Mouse (Mus musculus): Measurements from ENCODE around the gene Calu. TPM values are rescaled to one million over a fixed set of nuclear protein-coding genes. Genes with fewer than 3 reads are reported as not detected.

Calu gene
- polyA plus RNA-seq, 1 experiment from 2014 or later, result 323 TPM

DNA sequence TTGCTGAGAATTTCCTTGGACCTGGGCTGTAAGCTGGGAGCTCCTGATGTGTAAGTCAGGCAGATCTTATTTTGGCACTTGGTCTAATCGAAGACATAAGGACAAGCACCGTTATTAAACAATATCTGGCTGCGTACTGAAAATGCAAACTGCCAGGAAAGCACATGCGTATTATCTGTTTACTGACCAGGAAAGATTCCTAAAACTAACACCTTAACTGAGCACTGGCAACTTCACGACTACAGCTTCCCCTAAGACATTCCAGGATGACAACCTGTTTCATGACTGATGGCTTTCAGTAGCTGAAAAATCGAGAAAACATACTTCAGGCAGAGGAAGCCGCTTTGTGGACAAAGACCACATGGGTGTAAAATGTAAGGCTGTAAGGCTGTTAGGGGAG is 680 bp upstream of the Calu start:
- DNase-seq (ENCODE audit: low spot score), result no peak
- Histone ChIP-seq H3K4me1 (ENCODE audit: control insufficient read depth, insufficient read depth, low read length) (no peaks in the 10 kb centered on the region), H3K4me2 (ENCODE audit: low read depth, low read length) (peak overlapping the region; percentile 49), H3K4me3 (ENCODE audit: low read depth, low read length) (peak overlapping the region; percentile 96), H3K9ac (replicated peaks; ENCODE audit: low read length) (peak overlapping the region; percentile 84), H3K9me3 (replicated peaks; ENCODE audit: control insufficient read depth, low read length) (no peaks in the 10 kb centered on the region), H3K27ac (replicated peaks; ENCODE audit: low read depth, low read length) (peak overlapping the region; percentile 80), H3K27me3 (ENCODE audit: control insufficient read depth, insufficient read depth, low read length) (no peaks in the 10 kb centered on the region), H3K36me3 (replicated peaks; ENCODE audit: control insufficient read depth, insufficient read depth, low read depth, low read length) (no peaks in the 10 kb centered on the region)
- WGBS, result 42% methylated on average over 7 of the region's 7 CpGs
- ATAC-seq (replicated peaks; ENCODE audit: insufficient number of reproducible peaks, low FRiP score, low TSS enrichment, low read depth), result no peak

DNA sequence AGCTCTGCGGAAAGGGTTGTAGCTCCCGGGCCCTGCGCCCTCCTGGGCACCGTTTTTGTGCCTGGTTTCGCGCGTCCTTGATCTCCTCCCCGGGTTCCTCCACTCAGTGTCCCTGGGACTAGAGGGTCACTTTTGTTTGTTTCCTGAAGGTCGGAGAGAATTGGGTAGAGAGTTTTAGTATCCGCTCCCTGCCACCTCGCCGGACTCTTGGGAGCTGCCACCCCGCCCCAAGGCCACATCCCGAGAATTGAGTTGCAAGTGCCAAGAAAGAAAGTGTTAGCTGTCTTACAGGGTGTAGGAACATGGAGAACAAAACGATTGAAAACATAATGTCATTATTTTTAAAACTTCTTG is 479 bp downstream of the Calu start:
- H3K9ac ChIP-seq (replicated peaks; ENCODE audit: low read length), result peak overlapping the region; percentile 88
- no peaks in the 10 kb centered on the region for H3K36me3 ChIP-seq (replicated peaks; ENCODE audit: control insufficient read depth, insufficient read depth, low read depth, low read length)
- no peaks in the 10 kb centered on the region for H3K27me3 ChIP-seq (ENCODE audit: control insufficient read depth, insufficient read depth, low read length)
- no peaks in the 10 kb centered on the region for H3K4me1 ChIP-seq (ENCODE audit: control insufficient read depth, insufficient read depth, low read length)
- WGBS, result under 1% methylated on average over 15 of the region's 15 CpGs
- no peaks in the 10 kb centered on the region for H3K9me3 ChIP-seq (replicated peaks; ENCODE audit: control insufficient read depth, low read length)
- peak; percentile 17; the same call in 1 of the 2 replicates for ATAC-seq (replicated peaks; ENCODE audit: insufficient number of reproducible peaks, low FRiP score, low TSS enrichment, low read depth)
- peak overlapping the region; percentile 96 for H3K4me3 ChIP-seq (ENCODE audit: low read depth, low read length)
- no peak for DNase-seq (ENCODE audit: low spot score)
- peak overlapping the region; percentile 56 for H3K4me2 ChIP-seq (ENCODE audit: low read depth, low read length)
- H3K27ac ChIP-seq (replicated peaks; ENCODE audit: low read depth, low read length), result peak overlapping the region; percentile 56; the same call in 1 of the 2 replicates

DNA sequence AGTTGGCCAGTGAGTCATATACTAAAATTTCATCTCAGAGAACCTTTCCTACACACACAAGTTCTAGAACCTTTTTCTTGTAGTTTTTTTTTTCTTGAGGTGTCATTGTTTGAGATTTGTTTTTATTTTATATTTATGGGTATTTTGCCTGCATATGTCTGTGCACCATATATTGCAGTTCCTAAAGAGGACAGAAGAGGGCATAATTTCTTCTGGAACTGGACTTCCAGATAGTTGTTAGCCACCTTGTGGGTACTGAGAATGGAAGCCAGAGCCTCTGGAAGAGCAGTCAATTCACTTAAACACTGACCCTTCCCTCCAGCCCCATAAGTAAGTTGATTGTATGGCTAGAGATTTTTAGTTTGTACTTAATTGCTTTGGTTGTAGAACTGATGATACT is 3.7 kb downstream of the Calu start:
- no peak overlapping the region for H3K9ac ChIP-seq (replicated peaks; ENCODE audit: low read length)
- H3K4me1 ChIP-seq (ENCODE audit: control insufficient read depth, insufficient read depth, low read length), result no peaks in the 10 kb centered on the region
- no peak overlapping the region for H3K4me2 ChIP-seq (ENCODE audit: low read depth, low read length)
- no peaks in the 10 kb centered on the region for H3K27me3 ChIP-seq (ENCODE audit: control insufficient read depth, insufficient read depth, low read length)
- H3K4me3 ChIP-seq (ENCODE audit: low read depth, low read length), result no peak overlapping the region
- ATAC-seq (replicated peaks; ENCODE audit: insufficient number of reproducible peaks, low FRiP score, low TSS enrichment, low read depth) (no peak), DNase-seq (ENCODE audit: low spot score) (peak; percentile 20)
- H3K27ac ChIP-seq (replicated peaks; ENCODE audit: low read depth, low read length), result no peak overlapping the region
- no peaks in the 10 kb centered on the region for H3K36me3 ChIP-seq (replicated peaks; ENCODE audit: control insufficient read depth, insufficient read depth, low read depth, low read length)
- no peaks in the 10 kb centered on the region for H3K9me3 ChIP-seq (replicated peaks; ENCODE audit: control insufficient read depth, low read length)

DNA sequence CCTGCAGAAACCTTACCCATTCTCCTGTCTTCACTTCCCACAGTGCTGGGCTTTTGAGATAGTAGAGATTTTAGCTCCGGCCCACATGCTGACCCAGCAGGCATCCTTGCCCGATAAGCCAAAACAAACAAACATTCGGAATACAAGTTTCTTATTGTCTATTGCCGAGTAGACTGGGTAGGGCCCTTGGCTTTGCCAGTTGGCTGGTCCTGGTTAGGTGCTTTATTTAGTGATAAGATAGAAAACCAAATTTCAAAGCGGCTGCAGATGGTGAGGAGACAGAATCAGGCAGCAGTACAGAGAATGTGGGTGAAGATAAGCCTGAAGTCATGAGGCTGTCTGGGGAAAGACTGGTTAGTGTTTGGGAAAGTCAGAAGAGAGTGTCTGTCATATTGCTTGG is 4.9 kb downstream of the Calu start:
- Histone ChIP-seq H3K4me2 (ENCODE audit: low read depth, low read length) (no peak overlapping the region), H3K27me3 (ENCODE audit: control insufficient read depth, insufficient read depth, low read length) (no peaks in the 10 kb centered on the region), H3K36me3 (replicated peaks; ENCODE audit: control insufficient read depth, insufficient read depth, low read depth, low read length) (no peaks in the 10 kb centered on the region; the same call in 1 of the 2 replicates), H3K27ac (replicated peaks; ENCODE audit: low read depth, low read length) (no peak overlapping the region), H3K9me3 (replicated peaks; ENCODE audit: control insufficient read depth, low read length) (no peaks in the 10 kb centered on the region), H3K4me1 (ENCODE audit: control insufficient read depth, insufficient read depth, low read length) (no peaks in the 10 kb centered on the region), H3K4me3 (ENCODE audit: low read depth, low read length) (no peak overlapping the region), H3K9ac (replicated peaks; ENCODE audit: low read length) (no peak overlapping the region)
- ATAC-seq (replicated peaks; ENCODE audit: insufficient number of reproducible peaks, low FRiP score, low TSS enrichment, low read depth), result no peak
- DNase-seq (ENCODE audit: low spot score), result no peak
- 48% methylated on average over 5 of the region's 5 CpGs for WGBS

DNA sequence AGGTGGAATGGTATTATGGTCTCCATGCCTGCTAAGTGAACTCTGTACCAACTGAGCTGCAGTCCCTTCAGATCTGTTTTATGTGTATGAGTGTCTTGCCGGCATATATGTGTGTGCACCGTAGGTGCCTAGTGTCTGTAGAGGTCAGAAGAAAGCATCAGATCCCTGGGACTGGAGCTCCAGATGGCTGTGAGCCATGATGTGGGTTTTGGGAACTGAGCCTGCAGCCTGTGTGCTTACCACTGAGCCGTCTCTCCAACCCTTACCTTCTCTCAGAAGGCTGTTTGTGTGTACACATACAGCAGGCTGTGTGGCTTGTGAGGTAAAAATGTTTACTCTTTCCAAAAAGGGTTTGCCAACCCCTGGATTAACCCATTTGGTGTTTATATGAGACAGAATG is 11.5 kb downstream of the Calu start:
- WGBS, result 93% methylated on average over 3 of the region's 3 CpGs
- no peak for ATAC-seq (replicated peaks; ENCODE audit: insufficient number of reproducible peaks, low FRiP score, low TSS enrichment, low read depth)
- H3K36me3 ChIP-seq (replicated peaks; ENCODE audit: control insufficient read depth, insufficient read depth, low read depth, low read length), result peaks cover 3% of the 10 kb centered on the region
- no peaks in the 10 kb centered on the region for H3K9me3 ChIP-seq (replicated peaks; ENCODE audit: control insufficient read depth, low read length)
- DNase-seq (ENCODE audit: low spot score), result no peak
- no peaks in the 10 kb centered on the region for H3K27me3 ChIP-seq (ENCODE audit: control insufficient read depth, insufficient read depth, low read length)
- H3K27ac ChIP-seq (replicated peaks; ENCODE audit: low read depth, low read length), result no peak overlapping the region
- no peak overlapping the region for H3K4me2 ChIP-seq (ENCODE audit: low read depth, low read length)
- H3K4me1 ChIP-seq (ENCODE audit: control insufficient read depth, insufficient read depth, low read length), result no peaks in the 10 kb centered on the region
- no peak overlapping the region for H3K9ac ChIP-seq (replicated peaks; ENCODE audit: low read length)
- no peak overlapping the region for H3K4me3 ChIP-seq (ENCODE audit: low read depth, low read length)

DNA sequence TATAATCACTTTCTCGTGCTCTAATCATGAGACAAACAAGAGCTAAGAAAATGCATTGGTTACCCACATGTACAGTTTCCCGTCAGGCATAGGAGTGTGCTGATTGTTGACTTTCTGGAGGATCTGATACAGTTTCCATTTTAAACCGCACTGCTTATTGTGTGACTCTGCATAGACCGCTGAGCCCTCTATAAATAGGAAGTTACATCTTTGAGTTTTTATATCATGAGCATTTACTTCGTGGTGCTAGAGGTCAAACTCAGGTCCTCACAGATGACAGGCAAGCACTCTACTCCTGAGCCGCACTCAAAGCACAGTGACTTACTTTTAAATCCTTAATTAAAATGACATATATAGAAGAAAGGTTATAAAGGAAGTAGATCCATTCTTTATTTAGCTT is 12.3 kb downstream of the Calu start:
- ATAC-seq (replicated peaks; ENCODE audit: insufficient number of reproducible peaks, low FRiP score, low TSS enrichment, low read depth) (no peak), DNase-seq (ENCODE audit: low spot score) (no peak)
- H3K4me3 ChIP-seq (ENCODE audit: low read depth, low read length), result no peak overlapping the region
- 86% methylated on average over 6 of the region's 6 CpGs for WGBS
- peaks cover 3% of the 10 kb centered on the region for H3K36me3 ChIP-seq (replicated peaks; ENCODE audit: control insufficient read depth, insufficient read depth, low read depth, low read length)
- no peaks in the 10 kb centered on the region for H3K9me3 ChIP-seq (replicated peaks; ENCODE audit: control insufficient read depth, low read length)
- no peak overlapping the region for H3K4me2 ChIP-seq (ENCODE audit: low read depth, low read length)
- no peaks in the 10 kb centered on the region for H3K27me3 ChIP-seq (ENCODE audit: control insufficient read depth, insufficient read depth, low read length)
- no peaks in the 10 kb centered on the region for H3K4me1 ChIP-seq (ENCODE audit: control insufficient read depth, insufficient read depth, low read length)
- no peak overlapping the region for H3K9ac ChIP-seq (replicated peaks; ENCODE audit: low read length)
- no peak overlapping the region for H3K27ac ChIP-seq (replicated peaks; ENCODE audit: low read depth, low read length)

DNA sequence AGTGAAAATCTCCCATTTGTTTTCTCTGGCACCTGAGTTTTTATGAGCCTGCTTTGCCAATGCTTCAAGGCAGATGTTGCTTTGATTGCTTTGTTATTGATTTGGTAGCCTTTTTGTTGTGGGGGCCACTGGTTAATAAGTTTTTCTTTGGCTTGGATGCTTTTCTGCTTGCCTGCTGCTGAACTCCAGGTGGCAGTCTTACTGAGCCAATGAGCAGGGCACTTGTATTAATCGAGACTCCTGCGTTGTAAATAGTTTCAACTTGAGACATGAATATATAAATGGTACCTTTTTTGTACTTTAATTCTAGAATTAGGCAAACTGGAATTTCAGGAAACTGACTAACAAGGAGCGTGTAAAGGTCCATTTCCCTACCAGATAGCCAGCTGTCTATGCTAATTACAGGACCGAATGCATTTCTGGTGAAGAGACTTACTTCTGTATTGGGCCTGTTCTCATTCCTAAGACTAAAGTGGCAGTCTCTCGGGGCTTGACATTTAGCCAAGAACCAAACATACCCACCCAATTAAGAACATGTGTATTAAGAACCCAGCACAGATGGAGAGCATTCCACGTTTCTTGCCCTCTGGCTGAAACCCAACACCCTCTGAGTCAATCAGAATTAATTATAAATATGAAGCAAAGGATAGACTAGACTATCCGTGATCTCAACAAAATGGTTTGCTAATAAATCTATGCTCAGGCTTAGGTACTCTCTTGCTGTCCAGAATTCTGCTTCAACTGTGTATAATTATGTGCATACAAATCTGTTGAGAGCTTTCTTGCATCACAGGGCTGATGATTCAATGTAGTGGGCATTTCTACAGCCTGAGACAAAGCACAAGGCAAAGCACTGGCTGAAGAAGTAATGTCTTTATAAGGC is 14.6 kb downstream of the Calu start:
- ATAC-seq (replicated peaks; ENCODE audit: insufficient number of reproducible peaks, low FRiP score, low TSS enrichment, low read depth), result peak; percentile 18; the same call in 1 of the 2 replicates
- H3K4me1 ChIP-seq (ENCODE audit: control insufficient read depth, insufficient read depth, low read length), result no peaks in the 10 kb centered on the region

DNA sequence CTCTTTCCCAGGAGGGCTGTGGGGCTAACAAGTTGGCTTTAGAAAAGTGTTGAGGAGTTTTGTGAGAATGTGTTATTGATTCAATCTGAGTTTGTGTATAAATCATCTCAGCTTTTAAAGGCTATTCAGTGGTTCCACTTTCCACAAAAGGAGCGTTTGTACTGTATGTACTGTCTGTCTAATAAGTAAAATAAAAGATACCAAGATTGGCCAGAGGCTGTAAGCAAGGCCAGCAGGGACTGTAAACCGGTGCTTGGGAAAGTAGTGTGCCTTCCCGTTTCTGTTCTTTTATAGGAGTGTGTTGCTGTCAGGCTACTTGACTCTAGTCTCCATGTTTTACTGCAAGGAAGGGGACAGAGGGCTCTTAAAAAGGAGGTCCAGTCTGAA is 15.3 kb downstream of the Calu start:
- no peak overlapping the region for H3K9ac ChIP-seq (replicated peaks; ENCODE audit: low read length)
- H3K4me1 ChIP-seq (ENCODE audit: control insufficient read depth, insufficient read depth, low read length), result no peaks in the 10 kb centered on the region
- H3K27ac ChIP-seq (replicated peaks; ENCODE audit: low read depth, low read length), result no peak overlapping the region
- H3K9me3 ChIP-seq (replicated peaks; ENCODE audit: control insufficient read depth, low read length), result no peaks in the 10 kb centered on the region
- WGBS, result 74% methylated on average over 3 of the region's 3 CpGs
- ATAC-seq (replicated peaks; ENCODE audit: insufficient number of reproducible peaks, low FRiP score, low TSS enrichment, low read depth) (no peak), DNase-seq (ENCODE audit: low spot score) (no peak)
- H3K27me3 ChIP-seq (ENCODE audit: control insufficient read depth, insufficient read depth, low read length), result no peaks in the 10 kb centered on the region
- H3K4me3 ChIP-seq (ENCODE audit: low read depth, low read length), result no peak overlapping the region
- peaks cover 11% of the 10 kb centered on the region for H3K36me3 ChIP-seq (replicated peaks; ENCODE audit: control insufficient read depth, insufficient read depth, low read depth, low read length)
- no peak overlapping the region for H3K4me2 ChIP-seq (ENCODE audit: low read depth, low read length)

More for the DNA sequence above, 14.6 kb downstream of the Calu start:
- H3K9me3 ChIP-seq (replicated peaks; ENCODE audit: control insufficient read depth, low read length), result no peaks in the 10 kb centered on the region
- no peak overlapping the region for H3K4me2 ChIP-seq (ENCODE audit: low read depth, low read length)
- DNase-seq (ENCODE audit: low spot score), result peak; percentile 67
- H3K36me3 ChIP-seq (replicated peaks; ENCODE audit: control insufficient read depth, insufficient read depth, low read depth, low read length), result peaks cover 11% of the 10 kb centered on the region
- no peak overlapping the region for H3K9ac ChIP-seq (replicated peaks; ENCODE audit: low read length)
- WGBS, result 38% methylated on average over 7 of the region's 7 CpGs
- H3K27ac ChIP-seq (replicated peaks; ENCODE audit: low read depth, low read length), result no peak overlapping the region
- H3K27me3 ChIP-seq (ENCODE audit: control insufficient read depth, insufficient read depth, low read length), result no peaks in the 10 kb centered on the region
- H3K4me3 ChIP-seq (ENCODE audit: low read depth, low read length), result no peak overlapping the region
